Mouse (Mus musculus): Measurements from ENCODE around the gene Ppfia1. TPM values are rescaled to one million over a fixed set of nuclear protein-coding genes. Genes with fewer than 3 reads are reported as not detected.

Gene Ppfia1
- 10.1 TPM for polyA plus RNA-seq (2017; shearing (Covaris generic))

GRCm38 (mm10) chr7:144553237-144554122 lies at the start of gene Ppfia1:
TSS of gene Ppfia1 (minus strand) at chr7:144553729.

DNA sequence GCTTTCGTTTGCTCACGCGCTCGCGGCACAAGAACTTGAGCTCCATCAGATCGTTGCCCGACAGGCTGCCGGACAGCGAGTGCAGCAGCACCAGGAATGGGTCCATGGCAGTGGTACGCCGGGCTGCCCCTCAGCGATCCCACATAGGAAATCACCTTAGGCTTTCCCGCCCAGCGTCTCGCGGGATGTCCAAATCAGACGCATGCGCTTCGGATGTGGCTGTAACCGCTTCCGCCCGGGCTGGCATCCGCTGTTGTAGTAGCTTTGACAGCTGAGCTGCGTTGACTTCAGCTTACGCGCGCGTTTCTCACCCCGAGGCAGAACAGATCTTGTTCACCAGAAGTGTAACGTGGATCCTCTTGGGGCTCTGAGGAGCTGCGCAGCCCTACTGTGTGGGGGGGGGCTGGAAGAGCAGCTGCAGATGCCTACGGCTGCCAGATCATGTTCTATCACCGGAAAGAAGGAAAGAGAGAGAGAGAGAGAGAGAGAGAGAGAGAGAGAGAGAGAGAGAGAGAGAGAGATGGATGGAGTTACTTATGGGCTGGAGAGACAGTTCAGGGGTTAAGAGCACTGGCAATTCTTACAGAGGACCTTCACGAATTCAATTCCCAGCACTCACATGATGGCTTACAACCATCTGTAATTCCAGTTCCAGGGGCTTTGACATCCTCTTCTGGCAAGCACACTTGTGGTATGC lies 28.9 kb upstream of the Ppfia1 start, which contains the start of gene Fadd:
Gene Fadd (minus strand): TSS at position 180 of the 697 bp plus-strand sequence.

DNA sequence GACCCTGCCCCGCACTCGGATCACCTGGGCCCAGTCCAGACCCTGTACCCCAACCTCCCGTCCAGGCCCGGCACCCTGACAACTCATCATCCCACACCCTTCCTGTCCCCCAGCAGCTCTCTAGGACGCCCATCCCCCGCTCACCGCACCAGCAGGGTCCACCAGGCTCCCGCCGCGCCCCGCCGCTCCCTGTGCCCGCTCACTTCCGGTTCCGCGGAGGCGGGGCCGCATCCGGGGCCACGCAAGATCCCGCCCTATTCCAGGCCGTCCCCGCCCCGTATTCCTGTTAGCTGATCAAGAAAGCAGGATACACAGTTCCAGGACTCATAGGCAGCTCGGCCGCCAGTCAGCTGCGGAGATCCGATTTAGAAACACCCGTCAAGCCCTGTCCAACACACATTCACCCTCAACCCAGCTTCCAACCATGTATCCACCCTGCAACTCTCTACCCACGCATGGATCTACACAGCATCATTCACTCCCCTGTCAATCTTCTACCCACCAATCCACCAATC lies 82.9 kb downstream of the Ppfia1 start, which contains the start of gene Cttn:
Gene Cttn (minus strand): TSS at position 465 of the 515 bp plus-strand sequence.

Other genes starting within 250 kb of the Ppfia1 start
- gene Cttn, start 82.7 kb downstream of the Ppfia1 start, polyA plus RNA-seq (2017; shearing (Covaris generic)): 3.8 TPM
- gene Fadd, start 28.7 kb upstream of the Ppfia1 start, polyA plus RNA-seq (2017; shearing (Covaris generic)): 3.6 TPM
- not detected for gene Ano1, start 198.2 kb upstream of the Ppfia1 start, polyA plus RNA-seq (2017; shearing (Covaris generic))

All from activated CD4-positive, CD25-positive, alpha-beta regulatory T cell, adult 9 weeks (primary cell).